Mouse (Mus musculus) heart, embryonic 10.5 days (tissue): ENCODE measurements at regions not wholly inside any gene's neighbourhood (a gene's known extent, or its start where the extent isn't known, plus 50 kb on each side); places are given as distances from the start of the nearest gene placed in this dataset.
"Not testable (repeated sequence)": the region's sequence is repeated elsewhere in the genome, so short reads cannot be mapped to it uniquely, and the experiment has no call there.

Source experiments
- DNase-seq: peaks from one replicate; pipeline ENCODE4 v3.0.0-alpha.2; 2017; ENCODE audit warnings: low spot score
- H3K27ac ChIP-seq: fragments of 300-500 bp; sonication (generic); 2 replicates; pipeline ENCODE4 v1.5.1; 2016; ENCODE audit warnings: mild to moderate bottlenecking
- H3K27me3 ChIP-seq: fragments of 300-500 bp; sonication (generic); 2 replicates; pipeline ENCODE4 v1.6.1; 2016; ENCODE audit warnings: mild to moderate bottlenecking; ENCODE audit not compliant: poor library complexity, insufficient read depth, severe bottlenecking
- H3K36me3 ChIP-seq: fragments of 300-500 bp; sonication (generic); 2 replicates; pipeline ENCODE4 v1.6.1; 2016; ENCODE audit warnings: mild to moderate bottlenecking, moderate library complexity
- H3K4me1 ChIP-seq: fragments of 300-500 bp; sonication (generic); 2 replicates; pipeline ENCODE4 v1.6.1; 2016; ENCODE audit warnings: mild to moderate bottlenecking
- H3K4me3 ChIP-seq: fragments of 300-500 bp; sonication (generic); 2 replicates; pipeline ENCODE4 v1.5.1; 2016; ENCODE audit warnings: mild to moderate bottlenecking, moderate library complexity
- H3K9me3 ChIP-seq: fragments of 300-500 bp; sonication (generic); 2 replicates; pipeline ENCODE4 v1.6.1; 2016; ENCODE audit warnings: mild to moderate bottlenecking, moderate library complexity
- WGBS: fragments of 180-500 bp; shearing (Covaris S2); methylation state at CpG from one replicate; pipeline ENCODE4 v1.1.7; 2016; 5-methylcytosine and 5-hydroxymethylcytosine counted together

DNA sequence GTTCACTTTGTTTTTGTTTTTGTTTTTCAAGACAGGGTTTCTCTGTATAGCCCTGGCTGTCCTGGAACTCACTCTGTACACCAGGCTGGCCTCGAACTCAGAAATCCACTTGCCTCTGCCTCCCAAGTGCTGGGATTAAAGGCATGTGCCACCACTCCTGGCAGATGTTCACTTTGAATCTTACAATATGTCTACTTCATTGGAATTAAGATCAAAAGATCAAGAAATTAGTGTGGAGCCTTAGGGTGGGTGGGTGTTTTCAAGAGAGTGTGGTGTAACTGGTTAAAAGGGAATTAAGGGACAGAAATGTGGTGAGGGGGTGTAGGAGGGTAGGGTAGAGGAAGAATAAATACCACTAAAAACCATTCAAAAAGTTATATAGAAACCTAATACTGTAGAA is 435.8 kb upstream of the Ercc4 start:
- not testable (repeated sequence) for H3K36me3 ChIP-seq, H3K4me3 ChIP-seq, H3K27ac ChIP-seq, H3K4me1 ChIP-seq, H3K27me3 ChIP-seq, DNase-seq, H3K9me3 ChIP-seq
- WGBS: 81% methylated on average over 1 of the region's 1 CpGs

DNA sequence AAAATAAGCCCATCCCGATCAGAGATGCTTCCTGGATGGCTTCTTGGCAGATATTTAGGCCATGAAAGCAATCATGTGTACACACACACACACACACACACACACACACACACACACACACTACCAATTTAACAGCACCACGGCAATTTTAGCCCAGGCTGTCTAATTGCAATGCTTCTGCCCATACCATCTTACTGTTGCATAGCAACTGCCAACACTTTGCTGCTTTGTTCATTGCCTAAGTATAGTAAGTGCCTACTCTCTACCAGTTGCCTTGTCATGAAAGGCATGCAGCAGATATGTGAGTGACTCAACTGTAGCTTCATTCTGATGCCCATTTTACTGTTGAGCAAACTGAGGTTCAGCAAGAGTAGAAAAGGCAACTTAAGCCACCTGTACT is 428.0 kb upstream of the Ercc4 start:
- no peak for DNase-seq
- Histone ChIP-seq H3K27ac (no peak overlapping the region), H3K4me3 (no peak overlapping the region), H3K9me3 (no peaks in the 10 kb centered on the region), H3K36me3 (no peaks in the 10 kb centered on the region), H3K4me1 (no peaks in the 10 kb centered on the region), H3K27me3 (no peaks in the 10 kb centered on the region)
- 81% methylated on average over 2 of the region's 2 CpGs for WGBS

DNA sequence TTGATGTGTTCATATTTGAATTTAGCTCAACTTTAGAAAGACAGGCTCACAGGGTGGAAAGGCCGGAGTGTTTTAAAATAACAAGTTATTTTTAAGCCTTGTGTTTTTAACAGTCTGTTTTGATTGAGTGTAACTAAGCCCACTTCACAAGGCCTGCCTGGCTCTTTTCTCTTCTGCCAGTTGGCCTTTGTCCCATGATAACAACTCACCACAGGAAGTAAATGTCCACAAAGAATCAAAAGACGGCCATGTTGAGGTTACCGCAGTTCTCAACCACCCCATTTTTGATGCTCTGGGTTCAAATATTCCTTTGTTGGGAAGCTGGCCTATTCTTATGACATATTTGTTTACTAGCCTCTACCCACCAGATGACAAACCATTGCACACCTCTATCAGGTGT is 423.7 kb upstream of the Ercc4 start:
- WGBS: 68% methylated on average over 3 of the region's 3 CpGs
- DNase-seq: no peak
- Histone ChIP-seq H3K27me3 (no peaks in the 10 kb centered on the region), H3K4me3 (no peak overlapping the region), H3K27ac (no peak overlapping the region), H3K9me3 (no peaks in the 10 kb centered on the region), H3K4me1 (no peaks in the 10 kb centered on the region), H3K36me3 (no peaks in the 10 kb centered on the region)

DNA sequence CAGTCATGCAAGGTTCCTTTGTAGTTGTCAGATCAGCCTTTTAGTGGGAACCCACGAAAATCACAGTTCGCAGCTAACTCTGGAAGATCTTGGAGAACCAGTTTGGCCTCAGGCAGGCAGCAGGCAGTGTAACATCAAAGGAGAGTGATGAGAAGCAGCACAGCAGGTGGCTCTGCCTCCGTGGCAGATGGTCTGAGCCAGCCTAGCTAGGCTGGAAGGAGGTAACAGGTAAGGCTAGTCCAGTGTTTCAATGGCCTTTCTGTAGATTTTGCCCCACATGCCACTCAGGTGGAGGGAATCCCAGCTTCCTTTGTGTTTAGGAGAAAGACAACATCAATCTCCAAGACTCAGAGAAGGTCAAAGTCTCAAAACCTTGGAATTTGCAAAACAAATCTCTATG is 417.7 kb upstream of the Ercc4 start:
- H3K27me3 ChIP-seq: no peaks in the 10 kb centered on the region
- no peaks in the 10 kb centered on the region for H3K9me3 ChIP-seq
- H3K4me1 ChIP-seq: peaks cover 12% of the 10 kb centered on the region
- WGBS: 23% methylated on average over 3 of the region's 3 CpGs
- no peaks in the 10 kb centered on the region for H3K36me3 ChIP-seq
- no peak for DNase-seq
- no peak overlapping the region for H3K4me3 ChIP-seq
- H3K27ac ChIP-seq: no peak overlapping the region

DNA sequence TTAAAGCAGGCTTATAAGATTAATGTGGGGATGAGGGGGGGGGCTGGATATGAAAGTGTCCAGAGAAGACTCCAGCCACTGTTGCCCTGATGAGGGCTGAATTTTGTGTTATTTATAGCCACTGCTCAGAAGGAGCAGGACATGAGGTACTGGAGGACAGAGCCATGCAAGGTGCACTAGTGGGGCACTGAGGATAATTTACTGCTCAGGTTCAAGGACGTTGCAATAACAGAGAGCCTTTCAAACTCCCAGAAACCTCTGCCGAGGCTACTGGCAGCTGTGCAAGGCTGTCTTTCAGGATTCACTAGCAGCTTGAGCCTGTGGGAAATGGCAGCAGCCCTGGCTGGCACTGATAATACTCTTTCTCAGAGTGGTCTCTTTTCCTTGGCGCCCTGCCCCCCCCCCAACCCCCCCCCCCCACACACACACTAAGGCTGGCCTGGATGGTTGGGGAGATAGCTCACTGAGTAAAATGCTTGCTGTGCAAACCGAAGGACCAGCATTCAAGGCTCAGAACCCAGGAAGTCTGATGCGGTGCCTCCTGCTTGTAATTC is 416.7 kb upstream of the Ercc4 start:
- DNase-seq: no peak
- Histone ChIP-seq H3K27me3 (no peaks in the 10 kb centered on the region), H3K9me3 (no peaks in the 10 kb centered on the region), H3K36me3 (no peaks in the 10 kb centered on the region), H3K4me3 (no peak overlapping the region), H3K4me1 (peaks cover 22% of the 10 kb centered on the region), H3K27ac (peak overlapping the region; percentile 57; the same call in 1 of the 2 replicates)
- 46% methylated on average over 4 of the region's 5 CpGs for WGBS

DNA sequence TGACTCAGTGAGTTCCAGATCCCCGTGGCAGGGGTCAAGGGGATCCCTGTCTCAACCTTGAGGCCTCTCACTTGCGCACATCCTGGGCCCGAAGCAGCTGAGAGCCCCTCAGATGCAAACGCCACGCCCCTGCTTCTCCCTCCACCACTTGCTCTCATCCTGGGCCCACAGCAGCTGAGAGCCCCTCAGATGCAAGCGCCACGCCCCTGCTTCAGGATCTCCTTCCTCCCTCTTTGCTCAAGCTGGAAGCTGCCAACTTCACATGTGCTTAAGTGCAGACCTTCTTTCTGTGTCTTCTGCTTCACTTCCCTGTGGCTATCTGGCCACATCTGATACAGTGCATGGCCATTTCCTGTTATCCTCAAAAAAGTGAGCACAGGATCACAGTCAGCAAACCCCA is 416.1 kb upstream of the Ercc4 start:
- Histone ChIP-seq H3K9me3 (no peaks in the 10 kb centered on the region), H3K27me3 (no peaks in the 10 kb centered on the region), H3K4me3 (no peak overlapping the region), H3K27ac (peak overlapping the region; percentile 57; the same call in 1 of the 2 replicates), H3K4me1 (peaks cover 25% of the 10 kb centered on the region), H3K36me3 (no peaks in the 10 kb centered on the region)
- peak; percentile 79 for DNase-seq
- WGBS: 61% methylated on average over 7 of the region's 7 CpGs

DNA sequence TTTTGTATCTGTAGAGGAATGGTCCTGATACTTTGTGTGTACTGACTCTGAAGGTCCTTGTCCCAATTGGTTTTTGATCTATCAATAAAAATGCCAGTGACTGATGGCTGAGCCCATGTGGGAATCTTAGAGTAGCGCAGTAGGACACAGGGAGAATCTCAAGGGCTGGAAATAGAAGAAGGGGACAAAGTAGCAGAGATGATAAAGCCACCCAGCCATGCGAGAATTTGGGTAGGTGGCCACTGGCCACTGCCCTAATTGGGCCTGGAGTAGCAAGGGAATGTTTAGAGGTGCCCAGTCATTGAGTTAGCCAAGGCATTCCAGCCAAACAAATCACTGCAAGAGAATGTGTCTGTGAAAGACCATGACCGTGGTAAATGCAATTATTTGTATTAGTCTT is 414.8 kb upstream of the Ercc4 start:
- Histone ChIP-seq H3K27me3 (no peaks in the 10 kb centered on the region), H3K4me1 (peaks cover 25% of the 10 kb centered on the region), H3K36me3 (no peaks in the 10 kb centered on the region), H3K9me3 (no peaks in the 10 kb centered on the region), H3K27ac (no peak overlapping the region), H3K4me3 (no peak overlapping the region)
- DNase-seq: no peak
- 77% methylated on average over 3 of the region's 3 CpGs for WGBS

DNA sequence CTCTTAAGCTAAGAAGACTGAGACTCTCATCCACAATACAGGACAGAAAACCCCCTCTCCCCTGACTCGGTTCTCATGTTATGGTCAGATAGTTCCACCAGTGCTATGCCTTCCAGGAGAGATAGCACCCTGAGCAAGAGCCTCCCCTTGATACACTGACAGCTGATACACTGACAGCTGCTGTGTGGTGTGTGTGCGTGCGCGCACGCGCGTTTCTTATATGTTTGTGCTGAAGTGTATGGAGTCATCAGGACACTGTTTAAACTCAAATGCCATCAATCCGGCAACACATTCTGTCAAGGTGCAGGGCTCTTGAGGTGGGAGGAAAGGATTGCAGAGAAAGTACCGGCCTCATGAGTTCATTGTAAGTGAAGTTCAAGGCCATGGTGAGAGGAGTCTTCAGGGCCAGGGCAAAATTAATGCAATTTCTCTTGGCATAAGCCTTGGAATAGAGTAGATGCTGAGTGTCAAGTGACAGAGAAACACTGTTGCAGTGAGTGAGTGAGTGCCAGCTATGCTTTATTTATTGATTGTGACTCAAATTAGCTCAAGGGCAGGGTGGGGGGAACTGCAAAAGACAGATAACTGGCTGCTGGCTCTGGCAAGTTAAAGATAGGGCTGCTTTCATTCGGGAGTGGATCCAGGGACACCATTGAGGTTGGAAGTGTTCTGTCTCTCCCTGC is 412.4 kb upstream of the Ercc4 start:
- H3K4me1 ChIP-seq: peaks cover 25% of the 10 kb centered on the region
- H3K27ac ChIP-seq: peak overlapping the region; percentile 9; the same call in 1 of the 2 replicates
- no peaks in the 10 kb centered on the region for H3K27me3 ChIP-seq
- H3K4me3 ChIP-seq: no peak overlapping the region; the same call in 1 of the 2 replicates
- no peaks in the 10 kb centered on the region for H3K36me3 ChIP-seq
- DNase-seq: peak; percentile 87
- WGBS: 47% methylated on average over 10 of the region's 10 CpGs
- H3K9me3 ChIP-seq: no peaks in the 10 kb centered on the region

DNA sequence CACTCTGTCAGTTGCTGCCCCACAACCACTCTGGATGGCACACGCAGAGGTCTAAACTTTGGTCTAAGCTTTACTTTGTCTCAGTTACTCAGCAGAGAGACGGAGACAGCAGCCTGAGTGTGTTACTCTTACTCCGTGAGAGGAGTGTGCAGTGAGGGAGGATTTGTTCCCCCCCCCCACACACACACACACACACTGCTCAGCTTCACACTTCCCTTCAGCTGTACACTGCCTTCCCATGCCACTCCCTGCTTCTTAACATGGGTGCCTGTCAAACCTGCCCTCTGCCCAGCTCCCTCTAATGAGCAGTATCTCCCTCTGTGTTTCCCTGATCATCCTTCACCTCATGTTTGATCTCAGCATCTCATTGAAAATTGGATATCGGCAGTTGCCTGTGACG is 409.9 kb upstream of the Ercc4 start:
- DNase-seq: no peak
- WGBS: 85% methylated on average over 5 of the region's 5 CpGs
- Histone ChIP-seq H3K4me3 (no peak overlapping the region), H3K4me1 (peaks cover 16% of the 10 kb centered on the region), H3K9me3 (no peaks in the 10 kb centered on the region), H3K27me3 (no peaks in the 10 kb centered on the region), H3K36me3 (no peaks in the 10 kb centered on the region), H3K27ac (no peak overlapping the region)

DNA sequence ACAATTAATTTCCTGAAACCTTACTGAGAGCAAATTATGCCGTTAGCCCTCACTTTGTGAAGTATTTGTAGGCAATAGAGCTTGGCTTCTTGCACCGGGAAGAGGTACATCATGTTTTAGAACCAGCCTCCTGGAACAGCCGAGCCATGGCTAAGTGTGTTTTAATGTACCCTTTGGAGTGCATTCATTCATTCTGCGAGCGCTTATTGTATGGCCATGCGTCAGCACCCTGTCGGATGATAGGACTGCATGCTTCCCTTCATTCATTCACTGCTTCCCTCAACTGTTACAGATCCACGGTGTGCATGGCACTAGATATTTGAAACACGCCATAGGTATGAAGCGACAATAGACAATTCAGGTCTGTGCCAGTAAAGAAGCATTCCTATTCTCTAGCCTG is 409.4 kb upstream of the Ercc4 start:
- H3K27me3 ChIP-seq: no peaks in the 10 kb centered on the region
- 90% methylated on average over 10 of the region's 10 CpGs for WGBS
- H3K36me3 ChIP-seq: no peaks in the 10 kb centered on the region
- no peak overlapping the region for H3K27ac ChIP-seq
- H3K9me3 ChIP-seq: no peaks in the 10 kb centered on the region
- no peak overlapping the region for H3K4me3 ChIP-seq
- peaks cover 16% of the 10 kb centered on the region for H3K4me1 ChIP-seq
- DNase-seq: no peak

DNA sequence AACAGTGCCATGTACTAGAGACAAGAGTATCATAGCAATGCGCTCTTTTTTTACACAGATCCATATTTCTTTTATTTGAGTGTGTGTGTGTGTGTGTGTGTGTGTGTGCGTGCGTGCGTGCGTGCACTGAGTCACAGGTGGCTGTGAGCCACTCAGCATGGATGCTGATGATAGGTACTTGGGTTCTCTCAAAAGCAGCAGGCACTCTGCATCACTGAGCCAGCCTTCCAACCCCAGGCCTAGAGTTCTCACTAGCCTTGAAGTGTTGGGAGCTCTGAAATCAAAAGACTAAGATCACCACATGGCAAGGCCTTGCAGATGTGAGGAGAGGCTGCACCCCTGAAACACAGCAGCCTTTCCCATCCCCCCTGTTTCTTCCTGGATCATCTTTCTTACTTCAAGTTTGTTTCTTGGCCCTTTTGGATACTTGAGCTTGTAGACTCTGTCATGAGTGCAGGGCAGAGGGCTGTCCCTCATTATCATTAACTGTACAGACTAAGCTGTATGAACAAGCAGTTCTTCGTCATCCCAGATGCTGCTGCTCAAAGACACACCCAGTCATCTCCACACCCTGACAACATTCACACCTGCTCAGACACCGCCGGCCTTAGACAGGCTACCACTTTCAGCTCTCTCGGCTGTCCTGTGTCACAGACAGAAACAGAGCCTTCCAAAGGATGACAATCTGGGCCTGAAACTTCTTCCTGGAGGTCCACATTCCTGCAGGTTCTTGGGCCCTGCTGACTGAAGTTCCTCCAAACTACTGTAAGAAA is 405.5 kb upstream of the Ercc4 start:
- Histone ChIP-seq H3K4me3 (no peak overlapping the region), H3K27ac (no peak overlapping the region)
- WGBS: 75% methylated on average over 9 of the region's 9 CpGs

DNA sequence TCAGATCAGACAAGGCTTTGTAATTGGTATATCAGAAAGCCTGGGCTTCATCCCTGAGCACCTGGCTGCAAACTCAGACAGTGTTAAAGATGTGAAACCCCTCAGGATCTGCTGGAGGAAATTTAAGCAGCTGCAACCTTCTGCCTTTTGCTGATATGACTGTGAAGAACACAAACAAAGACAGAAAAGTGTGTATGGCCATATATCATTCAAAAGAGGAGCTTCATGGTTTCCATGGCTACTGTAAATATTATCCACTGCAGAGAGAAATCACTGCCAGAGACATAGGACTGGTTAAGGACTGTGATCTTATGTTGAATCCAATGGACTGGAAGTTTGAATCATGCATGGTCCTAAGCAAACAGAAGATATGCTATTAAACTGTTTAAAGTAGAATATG is 402.6 kb upstream of the Ercc4 start:
- Histone ChIP-seq H3K27me3 (no peaks in the 10 kb centered on the region), H3K27ac (no peak overlapping the region), H3K36me3 (no peaks in the 10 kb centered on the region), H3K4me1 (no peaks in the 10 kb centered on the region), H3K9me3 (no peaks in the 10 kb centered on the region), H3K4me3 (no peak overlapping the region)
- DNase-seq: no peak

More for the DNA sequence above, 405.5 kb upstream of the Ercc4 start:
- Histone ChIP-seq H3K27me3 (no peaks in the 10 kb centered on the region), H3K4me1 (no peaks in the 10 kb centered on the region), H3K9me3 (no peaks in the 10 kb centered on the region), H3K36me3 (no peaks in the 10 kb centered on the region)
- DNase-seq: no peak

DNA sequence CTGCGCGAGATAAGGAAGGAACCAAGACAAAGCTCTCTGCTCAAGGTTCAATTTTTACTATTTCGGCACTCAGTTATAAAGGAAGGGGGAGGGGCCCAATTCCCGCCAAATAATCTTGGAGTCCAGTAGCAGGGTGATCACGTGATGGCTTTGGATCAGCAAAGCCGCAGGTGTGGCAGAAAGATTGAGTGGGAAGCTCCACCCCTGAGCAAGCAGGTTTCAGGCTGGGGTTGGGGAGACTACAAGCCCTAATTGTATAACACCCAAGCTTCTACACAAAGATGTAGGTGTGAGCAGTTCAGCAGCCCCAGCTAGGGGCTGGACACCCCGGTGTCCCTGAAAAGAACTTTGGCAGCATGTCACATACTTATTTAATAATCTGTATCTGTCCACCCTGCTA is 388.1 kb upstream of the Ercc4 start:
- not testable (repeated sequence) for H3K9me3 ChIP-seq
- 70% methylated on average over 7 of the region's 7 CpGs for WGBS

More for the DNA sequence above, 388.1 kb upstream of the Ercc4 start:
- DNase-seq: peak; percentile 78
- H3K27me3 ChIP-seq, H3K27ac ChIP-seq, H3K4me3 ChIP-seq, H3K4me1 ChIP-seq, H3K36me3 ChIP-seq: not testable (repeated sequence)
